Mouse (Mus musculus): Measurements from ENCODE around the gene Rabac1.

Gene Rabac1

DNA sequence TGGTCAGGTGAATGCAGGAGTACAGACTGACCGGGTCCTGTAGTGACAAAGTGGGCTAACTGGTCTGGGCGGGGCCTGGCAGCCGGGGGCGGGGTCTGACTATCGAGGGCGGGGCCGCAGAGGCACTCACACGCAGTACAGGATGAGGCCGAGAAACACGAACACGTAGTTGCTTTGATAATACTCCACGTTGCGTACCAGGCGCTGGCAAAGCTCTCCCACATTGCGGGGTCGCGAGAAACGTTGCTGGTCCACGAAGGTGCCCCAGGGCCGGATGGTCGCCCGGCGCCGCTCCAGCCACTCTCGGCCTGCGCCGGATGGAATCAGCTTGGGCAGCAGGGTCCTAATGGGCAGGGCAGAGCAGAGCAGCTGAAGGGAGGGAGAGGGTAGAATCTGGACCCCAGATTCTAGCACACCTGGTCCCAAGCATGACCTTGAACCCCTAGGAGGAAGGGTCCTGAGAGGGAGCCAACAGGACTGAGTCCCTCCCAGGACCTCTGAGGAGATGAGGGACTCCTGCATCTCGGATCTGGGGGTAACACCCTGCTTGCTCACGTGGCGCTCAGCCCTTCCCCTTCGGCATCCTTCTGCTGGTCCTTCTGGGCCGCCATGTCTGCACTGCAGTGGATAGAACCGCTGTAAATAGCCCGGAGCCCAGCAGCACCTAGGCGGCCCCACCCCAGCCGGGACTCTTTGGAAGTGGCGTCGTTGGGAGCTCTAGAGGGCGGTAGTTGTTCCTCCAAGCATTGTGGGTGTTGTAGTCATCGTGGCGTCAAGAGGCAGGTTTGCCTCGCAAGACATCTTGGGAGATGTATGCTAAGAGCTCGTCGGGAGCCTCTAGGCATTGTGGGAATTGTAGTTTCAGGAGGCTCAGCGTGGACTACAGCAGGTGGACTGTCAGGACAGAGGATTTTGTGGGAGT is at the start of gene Rabac1:
Rabac1 (minus strand) TSS at position 783 of the 922 bp plus-strand sequence.
- DNase-seq (ENCODE audit: low spot score) = peak; percentile 97

DNA sequence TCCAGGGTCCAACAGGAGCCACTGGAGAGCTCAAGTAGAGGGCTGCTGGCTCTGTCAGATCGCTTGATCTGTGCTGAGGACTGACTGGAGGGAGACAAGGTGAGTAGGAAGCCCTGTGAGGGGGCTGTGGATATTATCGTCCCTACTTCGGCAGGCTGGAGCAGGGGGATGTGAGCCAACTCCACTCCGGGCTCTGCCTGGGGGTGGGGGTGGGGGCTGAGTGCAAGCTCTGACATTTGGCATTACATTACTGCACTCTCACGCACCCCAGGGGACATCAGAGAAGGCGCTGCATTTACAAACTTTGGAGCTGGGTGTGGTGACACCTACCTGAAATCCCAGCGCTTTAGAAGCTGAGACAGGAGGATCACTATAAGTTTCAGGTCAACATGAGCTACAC is 39.0 kb upstream of the Rabac1 start:
- DNase-seq (ENCODE audit: low spot score) = no peak

DNA sequence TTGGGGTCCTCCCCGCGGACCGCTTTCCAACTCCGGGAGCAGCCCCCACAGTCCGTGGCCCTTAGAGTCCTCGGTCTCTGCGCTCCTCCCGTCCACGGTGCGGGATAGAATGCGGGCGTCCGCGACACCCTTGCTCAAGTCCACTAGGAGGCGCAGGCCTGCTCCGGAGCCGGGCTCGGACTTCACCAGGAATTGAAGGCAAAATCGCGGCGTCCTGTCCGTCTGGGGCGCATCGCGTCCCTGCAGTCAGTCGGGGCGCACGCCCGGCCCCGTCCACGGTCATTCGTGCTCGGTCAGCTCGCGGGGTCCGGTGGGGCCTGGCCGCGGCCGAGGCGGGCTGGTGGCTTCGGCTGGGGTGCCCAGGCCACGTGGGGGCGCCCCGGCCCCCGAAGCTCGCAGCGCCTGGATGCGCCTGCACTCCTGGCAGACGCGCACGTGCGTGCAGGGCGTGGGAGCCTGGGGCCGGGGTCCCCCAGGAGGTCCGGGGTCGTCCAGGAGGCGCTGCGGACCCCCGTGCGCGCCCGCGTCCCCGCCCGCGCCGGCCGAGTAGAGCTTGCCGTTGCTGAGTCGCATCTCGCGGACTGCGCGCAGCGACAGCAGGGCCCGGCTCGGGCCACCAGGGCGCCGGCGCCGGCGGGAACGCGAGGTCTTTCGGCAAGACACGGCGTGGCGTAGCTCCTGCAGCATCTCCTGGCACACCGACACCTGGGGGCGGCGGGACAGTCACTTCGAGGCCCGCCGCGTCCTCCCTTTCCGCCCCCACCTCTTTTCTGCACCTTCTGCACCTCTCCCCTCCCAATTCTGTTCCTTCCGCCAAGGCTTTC is 37.7 kb upstream of the Rabac1 start:
- peak; percentile 84 for DNase-seq (ENCODE audit: low spot score)

DNA sequence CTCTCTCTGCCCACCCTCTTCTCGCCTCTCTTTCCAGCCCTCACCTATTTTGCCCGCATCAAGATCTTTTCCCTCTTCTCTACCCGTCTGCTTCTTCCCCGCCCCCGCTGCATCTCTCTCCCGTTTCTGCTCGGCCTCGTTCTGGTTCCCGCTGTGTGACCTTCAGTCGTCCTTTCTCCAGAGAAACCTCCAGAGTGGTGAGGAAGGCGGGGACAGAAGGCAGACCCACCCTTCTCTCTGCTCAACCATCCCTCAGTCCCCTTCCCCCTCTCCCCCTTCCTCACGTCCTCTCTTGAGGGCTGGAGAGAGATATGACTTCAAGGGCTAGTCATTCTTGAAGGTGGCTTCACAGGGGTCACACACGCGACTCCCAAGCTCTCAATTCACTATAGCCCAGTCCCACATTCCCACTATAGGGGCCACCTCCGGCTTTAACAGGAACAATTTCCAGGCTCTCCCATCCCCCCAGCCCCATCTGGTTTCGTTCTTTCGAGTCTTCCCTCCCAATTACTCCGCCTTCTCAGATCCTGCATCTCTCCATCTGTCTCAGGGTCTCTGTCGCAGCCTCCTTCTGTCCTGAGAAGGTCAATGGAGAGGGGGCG is 36.6 kb upstream of the Rabac1 start:
- DNase-seq (ENCODE audit: low spot score) = no peak

DNA sequence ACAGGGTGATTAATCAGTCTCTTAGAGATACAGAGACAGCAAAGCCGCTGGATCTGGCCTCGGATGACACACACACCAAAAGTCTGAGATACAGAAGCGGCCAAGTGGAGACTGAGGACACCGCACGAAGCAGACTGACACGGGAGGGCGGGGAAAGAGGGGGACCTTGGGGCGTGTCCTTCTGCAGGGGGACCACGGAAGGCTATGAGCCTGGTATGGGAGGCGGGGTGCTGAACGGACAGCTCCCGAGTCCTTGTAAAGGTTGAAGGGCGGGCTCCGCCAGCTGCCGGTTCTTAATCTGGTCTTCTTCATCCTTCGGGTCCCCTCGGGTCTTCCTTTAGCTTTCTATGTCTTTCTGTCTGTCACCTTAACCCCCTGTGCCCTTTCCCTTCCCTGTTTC is 36.1 kb upstream of the Rabac1 start:
- peak; percentile 89 for DNase-seq (ENCODE audit: low spot score)

DNA sequence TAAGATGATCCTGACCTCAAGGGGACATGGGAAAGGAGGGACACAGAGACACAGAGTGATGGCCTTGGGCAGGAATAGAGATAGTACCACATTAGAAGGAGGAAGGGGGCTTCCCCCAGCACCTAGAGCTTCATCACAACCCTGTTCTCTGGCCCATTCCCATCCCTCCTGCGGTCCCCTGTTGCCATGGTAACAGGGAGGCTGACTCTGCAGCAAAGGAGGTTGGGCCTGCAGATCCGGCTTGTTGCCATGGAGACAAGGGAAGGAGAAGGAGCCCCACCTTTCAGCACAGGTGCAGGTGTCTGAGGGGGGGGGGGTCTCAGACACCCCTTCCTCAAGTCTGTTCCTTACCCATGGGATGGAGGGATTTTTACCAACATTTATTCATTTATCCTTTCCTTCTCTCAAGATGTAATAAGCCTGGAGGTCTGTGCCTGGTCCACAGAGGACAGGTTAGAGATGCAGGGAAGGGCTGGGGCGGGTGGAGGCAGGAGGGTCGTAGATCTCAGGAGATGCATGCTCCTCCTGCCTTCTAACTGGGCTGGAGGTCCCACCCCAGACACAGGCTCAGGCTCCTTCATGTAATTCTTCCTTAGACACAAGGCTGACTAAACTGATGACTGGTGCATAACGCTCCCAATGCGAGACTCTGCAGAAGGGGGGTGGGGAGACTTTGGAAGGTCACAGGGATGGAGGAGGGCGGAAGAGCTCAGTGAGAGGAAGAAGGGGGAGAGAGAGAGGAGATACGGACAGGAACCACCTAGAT is 35.2 kb upstream of the Rabac1 start:
- peak; percentile 58 for DNase-seq (ENCODE audit: low spot score)

DNA sequence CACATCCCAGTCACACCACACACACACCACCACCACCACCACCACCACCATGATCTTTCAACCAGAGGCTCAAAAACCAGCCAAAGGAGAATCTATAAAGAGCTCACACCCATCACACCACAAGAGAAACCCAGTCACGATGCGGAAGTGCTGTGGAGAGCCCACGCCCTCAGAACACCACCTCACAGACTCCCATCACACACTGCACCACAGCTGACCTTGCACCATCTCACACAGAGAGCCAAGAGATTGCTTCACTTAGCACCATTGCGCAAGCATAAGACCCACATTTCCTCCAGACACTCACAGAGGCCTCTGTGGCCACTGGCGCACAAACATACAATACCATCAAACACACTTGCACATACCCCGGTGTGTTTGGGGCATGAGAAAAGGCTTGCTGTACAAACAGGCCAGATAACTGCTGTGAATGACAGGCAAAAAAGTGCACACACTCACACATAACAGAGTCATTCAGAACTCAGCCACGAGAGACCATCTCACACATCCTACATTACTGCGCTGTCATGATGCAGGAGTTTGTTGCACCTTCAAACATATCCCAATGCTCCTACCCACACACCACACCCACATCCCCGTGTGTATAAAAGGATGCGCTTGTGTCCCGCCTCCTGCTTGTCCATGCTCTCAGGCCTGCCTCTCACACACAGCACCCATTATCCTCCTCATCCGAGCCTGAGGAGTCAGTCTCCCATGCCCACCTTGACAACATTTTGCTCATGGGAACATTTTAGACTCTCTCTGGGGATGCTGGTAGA is 34.2 kb upstream of the Rabac1 start:
- DNase-seq (ENCODE audit: low spot score) = no peak

DNA sequence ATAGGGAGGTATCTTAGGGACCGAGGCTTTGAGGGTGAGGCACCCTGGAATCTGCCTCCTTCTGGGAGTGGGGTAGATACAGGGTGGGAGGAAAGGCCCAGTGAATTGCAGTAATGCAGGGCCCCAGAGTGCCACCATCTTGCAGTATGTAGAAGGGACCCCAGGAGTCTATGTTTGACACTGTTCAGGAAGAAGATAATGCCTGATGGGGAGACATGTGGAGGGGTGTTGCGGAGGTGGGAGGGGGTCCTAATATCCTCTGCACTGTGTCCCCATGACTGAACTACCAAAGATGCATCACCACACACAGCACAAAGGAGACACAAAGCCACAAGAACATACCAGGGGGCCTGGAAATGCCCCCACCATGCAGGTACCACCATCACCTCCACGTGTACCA is 33.6 kb upstream of the Rabac1 start:
- DNase-seq (ENCODE audit: low spot score) = no peak

DNA sequence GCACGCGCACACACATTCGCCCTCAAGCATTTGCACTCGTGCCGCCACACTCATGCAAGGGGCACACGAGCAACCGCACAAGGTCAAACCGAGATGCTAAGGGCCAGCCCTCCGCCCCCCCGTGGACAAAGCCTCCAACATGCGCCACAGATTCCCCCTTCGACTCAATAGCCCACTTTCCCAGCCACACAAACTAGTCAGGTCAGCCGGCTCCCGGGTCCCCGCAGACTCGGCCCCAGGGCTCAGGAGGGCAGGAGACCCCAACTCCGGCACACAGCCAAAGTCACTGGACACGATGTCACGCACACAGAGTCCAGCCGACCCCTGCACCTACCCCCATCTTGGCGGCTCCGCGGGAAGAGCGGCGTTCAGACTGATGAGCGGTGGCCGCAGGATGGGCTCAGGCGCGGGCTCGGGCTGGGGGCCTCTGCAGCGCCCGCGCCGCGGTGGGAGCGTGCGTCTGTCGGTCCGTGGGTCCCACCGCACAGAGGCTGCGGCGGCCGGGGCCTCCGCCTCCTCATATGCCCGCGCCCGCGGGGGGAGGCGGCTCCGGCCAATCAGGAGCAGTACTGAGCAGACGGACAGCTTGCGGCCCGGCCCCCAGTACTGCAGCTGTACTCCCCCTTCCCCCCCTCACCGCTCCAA is 33.0 kb upstream of the Rabac1 start, which contains the start of gene Atp1a3:
Atp1a3 (minus strand) TSS at position 538 of the 645 bp plus-strand sequence.
- DNase-seq (ENCODE audit: low spot score) = peak; percentile 33

DNA sequence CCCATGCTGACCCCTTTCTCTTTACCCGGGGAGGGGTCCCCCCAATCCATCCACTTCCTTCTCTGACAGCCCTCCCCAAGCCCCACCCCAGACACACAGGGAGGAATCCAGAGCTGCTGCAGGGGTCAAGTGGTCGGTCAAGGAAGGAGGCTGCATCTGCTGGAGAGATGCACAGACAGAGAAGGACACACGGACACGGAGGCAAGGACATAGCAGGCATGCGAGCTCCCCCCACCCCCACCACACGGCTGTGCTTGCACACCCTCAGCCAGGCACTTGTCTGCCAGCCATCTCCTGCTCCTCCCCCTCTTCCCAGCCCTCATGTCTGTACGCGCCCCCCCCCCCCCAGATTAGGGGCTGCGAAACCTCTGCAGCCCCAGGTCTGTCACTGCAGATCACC is 32.3 kb upstream of the Rabac1 start:
- DNase-seq (ENCODE audit: low spot score) = no peak

DNA sequence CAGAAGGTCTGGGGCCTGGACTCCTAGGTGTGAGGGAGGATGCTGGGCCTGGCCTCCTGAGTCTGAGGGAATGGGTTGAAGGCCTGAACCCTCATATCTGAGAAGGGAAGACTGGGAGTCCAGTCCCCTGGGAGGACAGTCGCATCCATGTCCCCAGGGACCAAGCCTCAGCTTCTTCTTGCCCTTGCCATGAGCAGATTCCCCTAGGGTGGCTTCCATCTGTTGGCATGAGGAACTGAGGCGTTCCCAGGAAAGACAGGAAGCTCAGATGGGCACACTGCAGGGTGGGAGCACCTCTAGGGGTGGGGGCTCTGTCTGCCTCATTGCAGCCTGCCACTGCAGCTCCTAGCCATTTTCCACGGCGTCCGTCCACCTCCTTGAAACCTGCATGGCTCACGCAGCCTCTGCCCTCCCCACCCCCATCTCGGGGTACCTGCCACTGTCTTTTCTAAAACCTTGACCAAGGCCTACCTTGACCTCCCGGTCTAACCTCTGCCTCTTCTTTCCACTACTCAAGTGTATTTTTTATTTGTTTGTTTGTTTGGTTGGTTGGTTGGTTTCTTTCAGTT is 31.4 kb upstream of the Rabac1 start:
- DNase-seq (ENCODE audit: low spot score) = no peak

DNA sequence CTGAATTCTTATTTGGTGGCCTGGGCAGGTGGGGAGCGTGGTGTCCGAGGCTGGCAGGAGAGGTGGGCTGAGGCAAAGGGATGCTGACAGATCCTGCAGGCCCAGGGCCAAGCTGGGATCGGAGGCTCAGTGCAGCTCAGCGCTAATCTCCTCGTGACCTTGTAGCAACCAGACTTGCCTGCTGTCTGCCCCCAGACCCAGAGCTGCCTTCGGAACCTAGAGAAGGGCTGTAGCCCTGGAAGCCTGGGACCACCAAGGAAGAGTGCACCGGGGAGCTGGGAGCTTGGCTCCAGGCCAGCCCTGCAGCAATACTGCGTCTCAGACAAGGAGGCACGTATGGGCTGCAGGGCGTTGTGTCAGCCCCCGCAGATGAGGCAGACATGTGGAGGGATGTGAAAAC is 30.7 kb upstream of the Rabac1 start:
- no peak for DNase-seq (ENCODE audit: low spot score)

DNA sequence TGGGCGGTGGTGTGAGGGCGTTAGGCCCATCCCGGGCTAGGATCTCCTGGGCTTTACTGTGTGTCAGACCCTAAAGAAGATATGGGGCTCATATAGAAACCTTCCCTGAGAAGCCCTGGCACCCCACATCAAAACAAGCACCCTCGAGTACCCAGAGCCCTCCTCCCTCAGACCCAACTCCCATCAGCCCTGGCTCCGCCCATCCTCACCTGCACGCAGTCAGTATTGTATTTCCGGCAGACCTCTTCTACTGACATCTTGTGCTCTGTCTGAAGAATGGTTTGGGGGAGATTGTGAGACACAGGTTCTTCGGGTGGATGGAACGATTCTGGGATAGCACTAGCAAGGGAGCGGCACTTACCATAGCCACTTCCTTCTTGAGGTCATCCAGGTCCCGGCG is 28.2 kb upstream of the Rabac1 start:
- DNase-seq (ENCODE audit: low spot score) = no peak

DNA sequence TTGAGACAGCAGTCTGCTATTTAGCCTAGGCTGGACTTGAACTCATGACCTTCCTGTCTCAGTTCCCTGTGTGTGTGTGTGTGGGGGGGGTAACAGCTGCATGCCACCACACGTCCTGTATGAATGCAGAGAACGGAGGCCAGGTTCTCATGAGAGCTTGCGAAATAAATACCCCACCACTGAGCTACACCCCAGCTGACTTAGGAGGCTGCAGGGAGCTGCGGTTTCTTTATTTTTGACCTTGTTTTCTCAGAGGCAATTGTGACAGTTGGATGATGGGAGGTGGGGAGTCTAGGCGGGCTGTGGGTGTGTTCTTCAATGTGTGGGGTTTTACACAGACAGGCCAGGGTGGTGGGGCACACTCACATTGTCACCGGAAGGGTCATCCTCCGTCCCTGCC is 27.7 kb upstream of the Rabac1 start:
- DNase-seq (ENCODE audit: low spot score) = no peak

DNA sequence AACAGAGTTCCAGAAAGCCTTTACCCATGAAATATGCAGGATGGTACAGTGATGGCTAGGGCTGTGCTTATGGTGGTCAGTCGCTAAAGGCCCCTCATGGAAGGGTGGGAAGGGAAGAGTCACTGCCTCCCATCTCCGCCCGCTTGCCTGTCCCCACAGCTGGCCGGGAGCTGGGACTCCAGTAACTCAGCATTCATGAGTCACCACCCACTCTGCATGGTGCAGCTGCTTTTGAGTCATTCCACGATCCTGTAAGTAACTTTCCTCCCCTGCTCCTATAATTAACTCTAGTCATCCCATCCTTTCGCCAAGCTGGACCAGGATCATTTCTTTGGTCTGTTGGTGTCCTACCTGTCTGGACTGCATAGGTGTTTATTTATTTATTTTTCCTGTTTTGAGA is 20.5 kb upstream of the Rabac1 start:
- no peak for DNase-seq (ENCODE audit: low spot score)

DNA sequence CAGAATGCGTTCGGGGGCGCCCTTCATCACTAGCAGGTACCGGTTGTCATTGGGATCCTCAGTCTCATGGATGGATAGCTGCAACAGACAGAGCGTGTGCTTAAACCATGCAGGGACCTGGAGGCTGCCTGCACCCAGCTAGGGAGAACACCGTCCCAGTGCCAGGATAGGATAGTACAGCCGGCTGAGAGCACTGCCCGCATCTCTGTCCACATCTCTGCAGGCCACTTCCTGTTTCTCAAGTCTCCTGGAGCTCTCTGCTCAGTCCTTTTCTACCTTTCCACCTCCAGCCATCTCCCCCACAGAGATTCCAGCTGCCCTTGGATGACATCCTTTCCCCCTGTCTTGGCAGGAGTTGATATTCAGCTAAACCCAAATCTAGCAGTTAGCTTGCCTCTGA is 17.9 kb upstream of the Rabac1 start:
- no peak for DNase-seq (ENCODE audit: low spot score)

DNA sequence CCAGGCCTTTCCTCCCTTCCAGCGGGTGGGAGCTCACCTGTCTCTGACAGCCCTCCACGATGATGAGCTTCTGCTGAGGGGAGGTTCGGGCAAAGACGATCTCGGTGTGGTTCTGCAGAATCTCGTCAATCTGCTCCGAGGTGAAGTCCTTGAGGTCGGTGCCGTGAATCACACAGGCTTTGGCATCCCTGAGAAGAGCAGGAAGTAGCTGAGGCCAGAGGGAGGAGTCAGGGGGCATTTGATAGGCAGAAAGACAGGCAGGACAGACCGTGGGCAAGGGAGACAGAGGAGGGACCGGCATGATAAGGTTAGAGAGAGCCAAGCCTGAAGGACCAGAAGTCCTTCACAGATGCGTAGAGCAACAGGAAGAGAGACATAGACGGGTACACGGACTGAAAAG is 15.4 kb upstream of the Rabac1 start:
- no peak for DNase-seq (ENCODE audit: low spot score)

DNA sequence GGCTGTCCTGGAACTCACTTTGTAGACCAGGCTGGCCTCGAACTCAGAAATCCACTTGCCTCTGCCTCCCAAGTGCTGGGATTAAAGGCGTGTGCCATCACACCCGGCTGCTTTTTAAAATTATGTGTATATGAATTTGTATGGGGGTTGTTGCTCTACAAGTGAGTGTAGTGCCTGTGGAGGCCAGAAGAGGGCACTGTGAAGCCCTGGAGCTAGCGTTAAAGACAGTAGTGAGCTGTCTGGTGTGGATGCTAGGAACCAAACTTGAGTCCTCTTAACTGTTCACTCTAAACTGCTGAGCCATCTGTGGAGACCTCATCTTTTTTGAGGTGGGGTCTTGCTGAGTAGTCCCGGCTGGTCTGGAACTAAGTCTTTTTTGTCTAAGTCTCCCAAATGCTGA is 13.2 kb upstream of the Rabac1 start:
- DNase-seq (ENCODE audit: low spot score) = no peak

DNA sequence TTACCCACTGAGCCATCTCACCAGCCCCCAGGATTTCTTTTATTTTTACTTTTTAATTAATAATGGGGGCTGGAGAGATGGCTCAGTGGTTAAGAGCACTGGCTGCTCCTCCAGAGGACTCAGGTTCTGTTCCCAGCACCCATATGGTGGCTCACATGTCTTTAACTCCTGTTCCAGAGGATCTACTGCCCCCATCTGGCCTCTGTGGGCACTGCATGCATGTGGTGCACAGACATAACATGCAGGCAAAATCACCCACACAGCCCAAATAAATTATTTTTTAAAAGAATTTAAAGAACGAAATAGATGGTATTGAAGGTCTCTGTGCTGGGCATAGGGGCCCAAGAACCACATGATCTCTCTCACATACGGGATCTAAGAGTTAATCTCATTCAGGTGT is 11.8 kb upstream of the Rabac1 start:
- DNase-seq (ENCODE audit: low spot score) = no peak

DNA sequence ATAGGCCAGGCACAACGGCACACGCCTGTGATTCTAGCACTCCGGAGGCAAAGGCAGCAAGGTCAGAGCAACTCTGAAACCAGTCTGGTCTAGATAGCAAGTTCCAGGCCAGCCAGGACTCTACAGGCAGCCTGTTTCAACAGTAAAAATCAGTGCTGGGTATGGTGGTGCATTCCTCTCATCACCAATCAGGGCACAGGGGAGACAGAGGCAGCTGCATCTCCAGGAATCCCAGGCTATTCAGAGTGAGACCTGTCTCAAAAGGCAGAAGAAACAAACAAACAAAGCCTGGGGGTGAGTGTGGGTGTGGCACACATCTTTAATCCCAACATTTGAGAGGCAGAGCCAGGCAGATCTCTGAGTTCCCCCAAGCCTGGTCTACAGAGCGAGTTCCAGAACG is 10.8 kb upstream of the Rabac1 start:
- no peak for DNase-seq (ENCODE audit: low spot score)

Measured in embryo, embryonic 10 days (tissue).